Mouse (Mus musculus) megakaryocyte, adult 5-6 weeks (primary cell): ENCODE measurements at regions not wholly inside any gene's neighbourhood (a gene's known extent, or its start where the extent isn't known, plus 50 kb on each side); places are given as distances from the start of the nearest gene placed in this dataset.

Source experiments
- ATAC-seq: 2 replicates; pipeline ENCODE4 v1.8.0; 2016; ENCODE audit warnings: mild to moderate bottlenecking, inconsistent platforms; ENCODE audit not compliant: poor library complexity, severe bottlenecking

DNA sequence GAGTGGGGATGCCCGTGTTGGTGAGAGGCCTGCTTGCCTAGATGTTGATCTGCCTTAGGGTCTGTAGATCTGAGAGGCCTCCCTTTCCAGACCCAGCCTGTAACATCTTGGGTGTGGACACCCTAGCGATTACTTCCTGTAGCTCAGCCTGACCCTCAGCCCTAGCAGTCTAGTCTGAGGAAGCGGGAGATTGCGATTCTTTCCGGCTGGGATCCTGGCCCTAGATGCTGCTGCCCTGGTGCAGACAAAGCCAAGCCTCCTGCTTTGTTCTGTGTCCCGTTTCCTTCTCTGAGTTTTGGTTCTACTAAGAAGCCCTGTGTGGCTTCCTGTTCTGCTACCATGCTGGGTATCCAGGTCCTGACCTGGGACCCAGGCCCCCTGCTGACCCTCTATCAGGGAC is 171.8 kb upstream of the Ubr2 start:
- ATAC-seq, result peak; percentile 76

DNA sequence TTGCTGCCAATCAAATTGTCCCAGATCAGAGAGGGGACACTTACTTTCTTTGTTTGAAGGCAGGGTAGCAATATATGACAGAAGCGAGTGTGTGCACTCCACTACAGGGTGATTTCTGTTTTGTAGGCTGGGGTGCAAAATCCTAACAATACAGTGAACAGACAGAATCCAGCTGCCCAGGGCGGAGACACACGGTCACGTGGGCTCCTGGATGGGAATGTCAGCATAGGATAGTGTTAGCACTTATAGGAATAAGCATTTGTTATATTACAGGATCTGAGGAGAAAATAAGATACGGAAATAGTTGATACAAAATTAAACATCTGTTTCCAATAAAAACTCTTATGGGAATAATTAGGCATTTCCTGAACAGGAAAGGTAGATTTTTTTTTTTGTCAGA is 169.1 kb upstream of the Ubr2 start:
- no peak for ATAC-seq

DNA sequence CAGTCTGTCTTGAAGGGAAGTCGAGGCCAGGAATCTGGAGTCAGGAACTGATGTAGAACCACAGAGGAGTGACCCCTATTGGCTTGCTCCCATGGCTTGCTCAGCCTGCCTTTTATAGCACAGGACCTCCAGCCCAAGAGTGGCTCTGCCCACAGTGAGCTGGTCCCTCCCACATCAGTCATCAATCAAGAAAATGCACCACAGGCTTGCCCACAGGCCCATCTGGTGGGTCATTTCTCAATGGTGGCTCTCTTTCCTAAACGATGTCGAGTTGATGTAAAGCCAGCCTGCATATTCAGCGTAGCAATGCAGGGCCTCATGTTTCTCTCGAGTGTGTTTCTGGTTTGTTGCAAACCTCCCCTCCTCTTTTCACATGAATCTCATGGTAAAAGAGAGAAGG is 168.3 kb upstream of the Ubr2 start:
- no peak for ATAC-seq

- ATAC-seq, result peak; percentile 29
Measured at GRCm38 (mm10) chr17:47177671-47178246, 167.4 kb upstream of the Ubr2 start.

GRCm38 (mm10) chr17:47176328-47176727 is 166.0 kb upstream of the Ubr2 start:
- no peak for ATAC-seq

GRCm38 (mm10) chr17:47174748-47175215 is 164.4 kb upstream of the Ubr2 start:
- peak; percentile 88 for ATAC-seq

DNA sequence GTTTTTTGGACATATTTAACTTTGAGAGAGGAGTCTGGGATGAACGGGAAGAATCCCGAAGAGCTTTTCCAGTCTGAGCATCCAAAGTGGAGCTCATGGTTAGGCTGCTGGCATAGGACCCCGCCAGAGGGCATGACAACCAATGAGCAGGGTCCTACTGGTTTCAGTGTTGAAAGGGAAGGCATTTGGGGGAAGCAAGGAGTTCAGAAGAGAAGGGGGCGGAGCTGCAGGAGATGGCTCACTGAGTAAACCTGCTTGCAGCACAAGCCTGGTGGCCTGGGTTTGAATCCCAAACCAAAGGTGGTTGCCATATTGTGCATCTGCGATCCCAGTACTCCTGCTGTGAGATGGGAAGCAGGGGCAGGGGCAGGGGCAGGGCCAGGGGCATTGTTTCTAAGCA is 161.4 kb upstream of the Ubr2 start:
- ATAC-seq, result no peak

- no peak for ATAC-seq
Measured at GRCm38 (mm10) chr17:47170978-47171593, 160.7 kb upstream of the Ubr2 start.

GRCm38 (mm10) chr17:47168105-47168504 is 157.7 kb upstream of the Ubr2 start:
- no peak for ATAC-seq

- ATAC-seq, result no peak
Measured at GRCm38 (mm10) chr17:47163677-47164340, 153.5 kb upstream of the Ubr2 start.

- no peak for ATAC-seq
Measured at GRCm38 (mm10) chr17:47162459-47162858, 152.1 kb upstream of the Ubr2 start.

- peak; percentile 91 for ATAC-seq
Measured at GRCm38 (mm10) chr17:47156237-47156636, 145.9 kb upstream of the Ubr2 start.

DNA sequence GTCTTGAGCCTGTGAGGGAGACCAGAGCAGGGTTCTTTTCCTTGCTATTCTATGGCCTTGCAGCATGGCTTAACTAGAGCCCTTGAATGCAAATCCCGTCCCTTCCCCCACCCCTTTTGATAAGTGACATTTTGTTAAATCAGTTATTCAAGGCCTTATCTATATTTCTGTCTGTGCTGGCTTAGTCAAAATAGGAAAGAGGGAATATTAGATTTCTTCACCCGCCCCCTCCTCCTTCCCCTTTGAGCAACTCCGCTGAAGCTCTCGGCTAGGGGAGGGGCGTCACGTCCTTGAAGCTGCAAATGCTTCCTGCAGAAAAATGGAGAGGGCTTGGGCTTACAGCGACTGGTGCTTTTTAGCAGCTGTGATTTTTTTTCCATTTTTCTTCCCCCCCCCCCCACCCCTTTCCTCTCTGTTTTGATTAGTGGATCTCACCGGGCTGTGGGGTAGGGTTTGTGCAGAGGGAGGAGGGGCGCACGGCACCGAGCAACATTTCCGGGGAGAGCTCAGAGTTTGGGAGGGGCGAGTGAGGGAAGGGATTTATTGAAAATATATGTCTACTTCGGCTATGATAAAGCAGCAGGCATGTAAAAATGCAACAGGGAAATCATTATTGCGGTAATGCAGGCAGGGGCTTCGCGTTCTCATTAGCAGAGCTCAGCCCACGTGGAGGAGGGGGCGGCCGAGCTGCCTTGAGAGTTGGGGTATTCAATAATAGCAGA is 141.4 kb upstream of the Ubr2 start:
- no peak for ATAC-seq

DNA sequence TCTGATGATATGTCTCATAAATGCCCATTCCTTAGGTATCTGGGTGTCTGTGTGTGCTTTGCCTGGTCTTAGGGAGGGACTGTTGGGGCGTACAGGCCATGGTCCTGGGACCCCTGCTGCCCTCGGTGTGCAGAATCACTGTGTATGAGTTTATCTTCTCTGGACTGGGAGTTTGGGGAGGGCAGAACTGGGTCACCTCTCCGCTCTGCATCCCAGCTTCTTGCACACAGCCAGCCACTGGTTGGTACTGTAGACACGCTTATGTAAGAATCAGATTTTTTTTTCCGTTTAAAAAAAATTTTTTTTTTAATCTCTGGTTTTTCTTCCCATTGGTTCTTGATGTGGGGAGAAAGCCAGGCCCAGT is 140.8 kb upstream of the Ubr2 start:
- ATAC-seq, result no peak

DNA sequence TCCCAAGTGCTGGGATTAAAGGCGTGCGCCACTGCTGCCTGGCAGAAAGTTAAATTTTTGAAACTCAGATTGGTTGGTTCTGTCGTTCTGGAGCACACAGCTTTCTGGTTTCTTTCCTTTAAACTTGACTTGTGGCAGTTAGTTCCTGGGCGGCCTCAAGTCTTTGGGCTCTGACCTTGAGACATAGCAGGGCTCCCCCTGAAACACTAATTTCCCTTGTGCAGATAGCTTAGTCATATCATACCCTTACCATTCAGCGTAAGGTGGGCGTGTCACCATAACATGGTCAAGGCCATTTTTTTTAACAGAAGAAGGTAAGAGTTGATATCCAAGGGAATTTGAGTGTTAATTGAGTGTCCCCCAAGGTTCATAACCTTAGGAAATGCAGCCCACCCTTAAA is 140.3 kb upstream of the Ubr2 start:
- ATAC-seq, result no peak

GRCm38 (mm10) chr17:47149662-47150061 is 139.3 kb upstream of the Ubr2 start:
- ATAC-seq, result no peak

DNA sequence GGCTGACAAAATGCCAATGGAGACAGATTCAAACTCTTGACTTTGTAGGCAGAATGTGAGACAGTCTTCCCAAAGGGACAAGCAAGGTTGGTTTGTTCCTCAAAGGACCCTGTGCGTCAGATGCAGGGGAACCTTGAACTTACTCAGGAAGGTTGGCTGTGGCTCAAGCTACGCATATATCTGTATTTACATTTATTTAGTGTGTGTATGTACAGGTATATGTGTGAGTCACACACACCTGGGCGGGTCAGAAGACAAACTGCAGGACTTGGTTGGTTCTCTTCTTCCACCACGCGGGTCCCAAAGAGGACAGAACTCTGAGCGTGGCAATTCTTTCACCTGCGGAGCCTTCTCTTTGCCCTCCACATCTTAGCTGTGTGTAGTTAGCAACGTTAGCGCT is 138.8 kb upstream of the Ubr2 start:
- no peak for ATAC-seq

DNA sequence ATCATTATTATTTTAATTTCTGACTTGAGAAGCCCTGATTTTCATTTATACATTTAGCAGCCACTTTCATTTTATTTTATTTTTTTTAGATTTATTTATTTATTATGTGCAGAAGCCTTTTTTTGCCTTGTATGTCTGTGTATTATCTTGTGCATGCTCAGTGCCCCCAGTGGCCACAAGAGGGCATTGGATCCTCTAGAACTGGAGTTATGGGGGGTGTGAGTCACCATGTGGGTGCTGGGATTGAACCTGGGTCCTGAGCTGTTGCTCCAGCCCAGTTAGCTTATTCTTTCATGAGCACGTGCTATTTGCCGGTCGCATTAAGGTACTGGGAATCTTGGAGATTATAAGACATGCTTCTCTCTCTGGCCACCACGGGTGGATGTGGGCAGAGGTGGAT is 136.3 kb upstream of the Ubr2 start:
- ATAC-seq, result no peak

DNA sequence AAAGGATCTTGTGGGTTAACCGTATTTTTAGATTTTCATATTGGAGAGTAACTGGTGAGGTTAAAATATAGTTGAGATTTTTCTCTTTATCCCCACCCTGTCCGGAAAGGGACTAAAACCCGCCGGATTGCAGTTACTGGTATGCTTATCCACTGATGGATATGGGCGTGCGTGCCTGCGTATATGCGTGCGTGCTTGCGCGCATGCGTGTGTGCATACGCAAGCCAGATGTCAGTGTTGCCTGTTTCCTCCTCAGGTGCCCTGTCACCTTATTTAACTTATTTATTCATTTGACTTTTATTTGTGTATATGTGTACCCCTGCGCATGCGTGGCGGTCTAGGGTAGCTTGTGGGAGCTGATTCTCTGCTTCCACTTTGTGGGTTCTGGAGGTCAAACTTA is 135.2 kb upstream of the Ubr2 start:
- no peak for ATAC-seq

GRCm38 (mm10) chr17:47144996-47145395 is 134.6 kb upstream of the Ubr2 start:
- ATAC-seq, result no peak

DNA sequence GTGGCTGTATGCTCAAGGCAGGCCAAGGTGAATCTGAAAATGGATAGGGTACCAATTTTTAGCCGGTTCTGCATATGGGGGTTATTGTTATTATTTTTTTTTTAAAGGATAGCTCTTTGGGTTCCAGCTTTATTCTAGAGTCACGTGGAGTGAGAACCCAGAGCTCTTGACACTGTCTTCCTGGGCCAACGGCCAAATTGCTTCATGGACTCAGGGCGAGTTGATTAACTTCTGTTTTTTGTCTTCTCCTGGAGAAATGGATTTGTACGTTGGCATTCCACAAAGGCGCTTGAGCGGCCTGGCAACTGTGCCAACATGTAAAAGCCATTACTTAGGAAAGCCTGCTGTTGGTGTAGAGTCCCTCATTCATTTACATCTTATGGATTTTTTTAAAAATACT is 134.1 kb upstream of the Ubr2 start:
- no peak for ATAC-seq

DNA sequence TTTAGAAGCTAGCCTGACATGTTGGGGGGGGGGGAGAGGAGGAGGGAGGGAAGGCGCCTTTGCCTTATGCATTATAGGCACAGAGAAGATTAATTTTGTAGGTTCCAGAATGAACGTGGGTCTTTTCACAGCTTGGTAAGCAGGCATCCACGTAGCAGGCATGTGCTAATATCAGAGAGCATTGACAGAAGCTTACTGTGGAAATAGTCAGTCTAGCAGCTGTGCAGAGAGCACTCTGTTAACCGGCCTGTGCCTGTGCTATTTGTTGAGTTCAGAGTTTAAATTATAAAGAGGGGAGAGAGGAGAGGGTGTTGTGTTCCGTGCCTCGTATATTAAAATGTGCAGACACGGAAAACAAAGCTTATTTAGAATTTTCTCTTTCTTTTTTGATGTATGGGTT is 133.5 kb upstream of the Ubr2 start:
- ATAC-seq, result no peak
